Mouse (Mus musculus): Measurements from ENCODE around the gene Cdkn2c.

- TF ChIP-seq POLR2A (IDR thresholded peaks at IDR 0.05; ENCODE audit: insufficient read depth, low read depth, low read length): no peak
- no peak for TF ChIP-seq CTCF (IDR thresholded peaks at IDR 0.05; ENCODE audit: insufficient read depth, low read depth, low read length)
Observed at GRCm38 (mm10) chr4:109657851-109658500, 9.0 kb downstream of the Cdkn2c start.

Measured in olfactory bulb, adult 2 months (tissue).